Mouse (Mus musculus) ES-E14 (cell line): Measurements from ENCODE around the gene Mettl1. TPM values are rescaled to one million over a fixed set of nuclear protein-coding genes. Genes with fewer than 3 reads are reported as not detected.
A peak's percentile ranks its signal among the peaks of the same experiment; 100 is the strongest.

Source experiments
- DNase-seq: peaks from one replicate; pipeline ENCODE4 v3.0.0-alpha.2; 2013; ENCODE audit warnings: low read depth, low spot score
- H3K27ac ChIP-seq: 2 replicates; pipeline ENCODE4 v1.5.1; 2012; ENCODE audit warnings: low read depth, mild to moderate bottlenecking, low read length, moderate library complexity, mixed read lengths; ENCODE audit not compliant: poor library complexity, insufficient read depth, severe bottlenecking
- H3K36me3 ChIP-seq: 2 replicates; pipeline ENCODE4 v1.6.1; 2012; ENCODE audit warnings: mild to moderate bottlenecking, low read length, moderate library complexity, mixed read lengths; ENCODE audit not compliant: control insufficient read depth, poor library complexity, insufficient read depth, severe bottlenecking
- H3K4me1 ChIP-seq, 2 experiments: fragments of 150-350 bp in 1 of 2; sonication (generic) in 1 of 2; 2 replicates each; pipeline ENCODE4 v1.6.1; 2012; ENCODE audit warnings: low read length in 2 of 2, mild to moderate bottlenecking in 1 of 2, mixed read lengths in 1 of 2; ENCODE audit not compliant: control insufficient read depth in 2 of 2, insufficient read depth in 2 of 2, poor library complexity in 1 of 2
- H3K4me3 ChIP-seq, 2 experiments: fragments of 150-350 bp in 1 of 2; sonication (generic) in 1 of 2; 2 replicates each; pipeline ENCODE4 v1.5.1; 2012; ENCODE audit warnings: low read length in 2 of 2, low read depth in 1 of 2, mild to moderate bottlenecking in 1 of 2, mixed read lengths in 1 of 2; ENCODE audit not compliant: insufficient read depth in 1 of 2, poor library complexity in 1 of 2, severe bottlenecking in 1 of 2
- H3K9ac ChIP-seq: 2 replicates; pipeline ENCODE4 v1.6.1; 2012; ENCODE audit warnings: low read depth, mild to moderate bottlenecking, low read length, mixed read lengths; ENCODE audit not compliant: poor library complexity, insufficient read depth, severe bottlenecking
- H3K9me3 ChIP-seq: fragments of 150-350 bp; sonication (generic); 2 replicates; pipeline ENCODE4 v1.6.1; 2012; ENCODE audit warnings: low read depth, mild to moderate bottlenecking, low read length; ENCODE audit not compliant: control insufficient read depth, insufficient read depth
- CHD2 ChIP-seq: IDR thresholded peaks from 2 replicates; pipeline ENCODE4 v1.6.1; 2014; ENCODE audit warnings: mild to moderate bottlenecking, low read depth, low read length, inconsistent platforms
- HCFC1 ChIP-seq: IDR thresholded peaks from 2 replicates; pipeline ENCODE4 v1.6.1; 2012; ENCODE audit warnings: low read length, inconsistent platforms, borderline replicate concordance; ENCODE audit not compliant: insufficient read depth
- MAFK ChIP-seq: IDR thresholded peaks from 2 replicates; pipeline ENCODE4 v1.6.1; 2014; ENCODE audit warnings: mild to moderate bottlenecking, low read depth, low read length, inconsistent platforms; ENCODE audit not compliant: insufficient read depth
- ZC3H11A ChIP-seq: IDR thresholded peaks from 2 replicates; pipeline ENCODE4 v1.6.1; 2012; ENCODE audit warnings: low read depth, mild to moderate bottlenecking, inconsistent platforms, low read length, borderline replicate concordance
- ZNF384 ChIP-seq: IDR thresholded peaks from 2 replicates; pipeline ENCODE4 v1.6.1; 2012; ENCODE audit warnings: low read depth, low read length, inconsistent platforms
- in situ Hi-C, 2 experiments: fragments of 600-800 bp; cut with MboI; formaldehyde crosslinking; loops; one replicate each; pipeline ENCODE4 v1.15.1; 2025; ENCODE audit warnings: low sequenced_read_pairs in 2 of 2, inconsistent platforms in 1 of 2; ENCODE audit not compliant: unreplicated experiment in 2 of 2
- total RNA-seq: library from RNA; depleted of rRNA; stranded (reverse); fragments of 300-350 nt; gene quantifications from 2 replicates; pipeline ENCODE4 v1.2.3, GENCODE M21; 2012

Mettl1 gene
- total RNA-seq, 1 experiment: 20.4 TPM

GRCm38 (mm10) chr10:127066519-127067018, 25.4 kb downstream of the Mettl1 start:
- TF ChIP-seq CHD2 (no peak), HCFC1 (no peak), ZNF384 (no peak), MAFK (no peak), ZC3H11A (no peak)
- Histone ChIP-seq H3K4me1 (peaks cover 2 to 10% of the 10 kb centered on the region in 2 experiments; a peak in 3 of 4 replicates), H3K36me3 (peaks cover 39% of the 10 kb centered on the region), H3K9me3 (no peaks in the 10 kb centered on the region), H3K4me3 (no peak overlapping the region), H3K9ac (peak overlapping the region; percentile 36; the same call in 1 of the 2 replicates), H3K27ac (no peak overlapping the region; the same call in 1 of the 2 replicates)
- DNase-seq: no peak
- in situ Hi-C loops: no loop called here

GRCm38 (mm10) chr10:127068360-127069038, 27.3 kb downstream of the Mettl1 start:
- Histone ChIP-seq H3K27ac (no peak overlapping the region), H3K9me3 (no peaks in the 10 kb centered on the region), H3K36me3 (peaks cover 39% of the 10 kb centered on the region), H3K9ac (peak overlapping the region; percentile 97; the same call in 1 of the 2 replicates), H3K4me3 (peak overlapping the region; percentile 97 to 98; a peak in 3 of 4 replicates), H3K4me1 (peaks cover 0 to 10% of the 10 kb centered on the region in 2 experiments; a peak in 2 of 4 replicates)
- in situ Hi-C loops: no loop called here
- DNase-seq: no peak
- TF ChIP-seq ZNF384: no peak
- TF ChIP-seq HCFC1: no peak
- no peak for TF ChIP-seq MAFK
- no peak for TF ChIP-seq CHD2

GRCm38 (mm10) chr10:127069281-127070189, 28.3 kb downstream of the Mettl1 start:
- no peak for TF ChIP-seq ZC3H11A
- TF ChIP-seq CHD2: no peak
- TF ChIP-seq ZNF384: no peak
- no peak; the same call in 1 of the 2 replicates for TF ChIP-seq HCFC1
- no peak for TF ChIP-seq MAFK
- H3K9ac ChIP-seq: peak overlapping the region; percentile 97
- no peaks in the 10 kb centered on the region for H3K9me3 ChIP-seq
- peak overlapping the region; percentile 97 to 98 for H3K4me3 ChIP-seq
- peaks cover 35% of the 10 kb centered on the region for H3K36me3 ChIP-seq
- peak overlapping the region; percentile 89 for H3K27ac ChIP-seq
- peaks cover 0 to 10% of the 10 kb centered on the region in 2 experiments; a peak in 2 of 4 replicates for H3K4me1 ChIP-seq
- DNase-seq: no peak
- in situ Hi-C loops: no loop called here

GRCm38 (mm10) chr10:127070190-127071121, 29.2 kb downstream of the Mettl1 start, which contains the start of gene Tspan31:
Gene Tspan31 (minus strand): TSS chr10:127070264.
- in situ Hi-C loops: no loop called here
- H3K9ac ChIP-seq: peak within 1 kb of the TSS; percentile 97
- DNase-seq: peak; percentile 93
- 0 out of 2 replicates have a peak, but pooled peaks have one; percentile 55 for TF ChIP-seq HCFC1
- TF ChIP-seq CHD2: peak; percentile 28; the same call in 1 of the 2 replicates
- TF ChIP-seq ZC3H11A: no peak
- peak; percentile 95 for TF ChIP-seq ZNF384
- TF ChIP-seq MAFK: no peak
- peaks cover 26% of the 10 kb centered on the region for H3K36me3 ChIP-seq
- peak within 1 kb of the TSS; percentile 97 to 98 for H3K4me3 ChIP-seq
- H3K4me1 ChIP-seq: peaks cover 0 to 6% of the 10 kb centered on the region in 2 experiments; a peak in 2 of 4 replicates
- peak within 1 kb of the TSS; percentile 89 for H3K27ac ChIP-seq
- no peaks in the 10 kb centered on the region for H3K9me3 ChIP-seq
